Mouse (Mus musculus) kidney, embryonic 15.5 days (tissue): ENCODE measurements at regions not wholly inside any gene's neighbourhood (a gene's known extent, or its start where the extent isn't known, plus 50 kb on each side); places are given as distances from the start of the nearest gene placed in this dataset.

Source experiments
- ATAC-seq: fragments of 200-750 bp; cut with Nextera tagmentation; replicated peaks from 2 replicates; pipeline ENCODE4 v1.8.0; 2017; ENCODE audit warnings: moderate TSS enrichment; ENCODE audit not compliant: low FRiP score
- H3K27ac ChIP-seq: fragments of 300-500 bp; sonication (generic); 2 replicates; pipeline ENCODE4 v1.5.1; 2015; ENCODE audit warnings: mild to moderate bottlenecking, inconsistent platforms
- H3K27me3 ChIP-seq: fragments of 300-500 bp; sonication (generic); 2 replicates; pipeline ENCODE4 v1.6.1; 2015; ENCODE audit warnings: inconsistent platforms
- H3K36me3 ChIP-seq: fragments of 300-500 bp; sonication (generic); 2 replicates; pipeline ENCODE4 v1.6.1; 2015; ENCODE audit warnings: inconsistent platforms
- H3K4me1 ChIP-seq: fragments of 300-500 bp; sonication (generic); 2 replicates; pipeline ENCODE4 v1.6.1; 2015; ENCODE audit warnings: inconsistent platforms
- H3K4me2 ChIP-seq: fragments of 300-500 bp; sonication (generic); 2 replicates; pipeline ENCODE4 v1.6.1; 2015; ENCODE audit warnings: moderate library complexity, mild to moderate bottlenecking, inconsistent platforms
- H3K4me3 ChIP-seq: fragments of 300-500 bp; sonication (generic); replicated peaks from 2 replicates; pipeline ENCODE4 v1.5.1; 2015; ENCODE audit warnings: mild to moderate bottlenecking, inconsistent platforms
- H3K9ac ChIP-seq: fragments of 300-500 bp; sonication (generic); 2 replicates; pipeline ENCODE4 v1.6.1; 2015; ENCODE audit warnings: mild to moderate bottlenecking, inconsistent platforms
- H3K9me3 ChIP-seq: fragments of 300-500 bp; sonication (generic); replicated peaks from 2 replicates; pipeline ENCODE4 v1.6.1; 2016; ENCODE audit warnings: inconsistent platforms
- WGBS: fragments of 180-500 bp; shearing (Covaris S2); methylation state at CpG from one replicate; pipeline ENCODE4 v1.1.7; 2015; ENCODE audit warnings: mixed read lengths; 5-methylcytosine and 5-hydroxymethylcytosine counted together

DNA sequence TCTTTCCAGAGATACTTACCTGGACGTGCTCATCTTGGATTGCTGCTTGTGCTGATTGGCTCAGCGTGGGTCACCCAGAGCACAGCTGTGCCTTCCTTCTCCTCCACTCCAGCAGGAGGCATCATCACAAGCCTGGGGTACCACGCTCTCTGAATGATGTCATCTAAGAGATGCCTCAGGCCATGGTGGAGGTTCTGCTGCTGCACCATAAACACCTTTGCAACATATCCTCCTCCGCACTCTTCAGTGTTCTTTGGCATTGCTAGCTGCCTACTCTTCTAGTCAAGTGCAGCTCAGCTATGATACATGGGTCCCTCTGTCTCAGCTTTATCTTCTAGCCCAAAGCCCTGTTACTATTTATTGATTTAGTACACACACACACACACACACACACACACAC lies 110.8 kb downstream of the Emp1 start:
- Histone ChIP-seq H3K9me3 (no peaks in the 10 kb centered on the region), H3K4me2 (no peak overlapping the region), H3K4me1 (peaks cover 3% of the 10 kb centered on the region), H3K4me3 (no peak overlapping the region), H3K27ac (peak overlapping the region; percentile 19; the same call in 1 of the 2 replicates), H3K27me3 (no peaks in the 10 kb centered on the region), H3K9ac (no peak overlapping the region), H3K36me3 (no peaks in the 10 kb centered on the region)
- 90% methylated on average over 4 of the region's 4 CpGs for WGBS
- no peak for ATAC-seq

DNA sequence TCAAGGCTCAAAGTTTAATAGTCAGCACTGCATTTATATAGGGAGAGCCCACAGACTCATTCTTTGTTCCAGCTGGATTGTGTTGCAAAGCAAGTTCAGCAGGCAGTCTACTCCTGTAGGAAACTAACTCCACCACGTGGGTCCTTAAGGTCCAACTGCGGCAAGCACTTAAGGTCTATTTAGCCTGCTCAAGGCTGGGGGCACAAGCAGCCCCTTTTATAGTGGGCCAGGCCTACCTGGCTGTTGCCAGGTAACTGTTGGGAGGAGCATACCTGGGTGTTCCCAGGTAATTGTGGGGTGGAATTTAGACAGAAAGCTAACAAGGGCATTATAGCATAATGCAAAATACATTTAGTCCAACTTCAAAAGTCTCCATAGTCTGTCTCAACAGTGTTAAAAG lies 126.5 kb downstream of the Emp1 start:
- H3K4me3 ChIP-seq: no peak overlapping the region
- no peaks in the 10 kb centered on the region for H3K27me3 ChIP-seq
- no peaks in the 10 kb centered on the region for H3K36me3 ChIP-seq
- H3K27ac ChIP-seq: no peak overlapping the region
- H3K4me1 ChIP-seq: no peaks in the 10 kb centered on the region
- no peak overlapping the region for H3K4me2 ChIP-seq
- no peak for ATAC-seq
- no peaks in the 10 kb centered on the region for H3K9me3 ChIP-seq
- H3K9ac ChIP-seq: no peak overlapping the region
- 52% methylated on average over 2 of the region's 2 CpGs for WGBS

- H3K27ac ChIP-seq: no peak overlapping the region
- H3K4me2 ChIP-seq: no peak overlapping the region
- no peaks in the 10 kb centered on the region for H3K27me3 ChIP-seq
- no peaks in the 10 kb centered on the region for H3K4me1 ChIP-seq
- H3K36me3 ChIP-seq: no peaks in the 10 kb centered on the region
- H3K9ac ChIP-seq: no peak overlapping the region
- H3K9me3 ChIP-seq: no peaks in the 10 kb centered on the region
- H3K4me3 ChIP-seq: no peak overlapping the region
- ATAC-seq: no peak
- WGBS: 95% methylated on average over 1 of the region's 1 CpGs
These were observed 131.6 kb downstream of the Emp1 start for GRCm38 (mm10) chr6:135493983-135494382.

DNA sequence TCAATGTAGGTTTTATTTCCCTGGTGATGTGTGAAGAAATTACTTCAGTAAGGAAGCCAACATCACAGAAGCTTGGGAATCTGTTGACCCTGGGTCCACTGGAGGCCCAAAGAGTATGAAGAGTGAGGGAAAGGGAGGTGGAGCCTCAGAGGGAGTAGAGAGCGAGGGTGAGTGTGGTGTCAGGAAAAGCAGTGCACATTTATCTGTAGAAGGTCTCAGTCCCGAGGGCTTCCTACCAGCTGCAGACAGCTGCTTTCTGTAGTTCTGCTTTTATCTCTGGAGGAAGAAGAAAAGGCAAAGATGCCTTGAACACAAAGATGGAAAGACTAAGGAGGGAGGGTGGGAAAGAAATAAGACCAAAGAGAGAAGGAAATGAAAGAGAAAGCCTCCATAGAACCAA lies 133.5 kb downstream of the Emp1 start:
- 66% methylated on average over 2 of the region's 2 CpGs for WGBS
- no peaks in the 10 kb centered on the region for H3K4me1 ChIP-seq

GRCm38 (mm10) chr6:135498592-135498991 lies 136.2 kb downstream of the Emp1 start:
- no peak overlapping the region for H3K4me2 ChIP-seq
- no peaks in the 10 kb centered on the region for H3K27me3 ChIP-seq
- no peak overlapping the region for H3K4me3 ChIP-seq
- no peaks in the 10 kb centered on the region for H3K9me3 ChIP-seq
- H3K4me1 ChIP-seq: no peaks in the 10 kb centered on the region
- 89% methylated on average over 6 of the region's 6 CpGs for WGBS
- no peak overlapping the region for H3K9ac ChIP-seq
- no peak overlapping the region for H3K27ac ChIP-seq
- ATAC-seq: no peak
- no peaks in the 10 kb centered on the region for H3K36me3 ChIP-seq

More for the DNA sequence above, 133.5 kb downstream of the Emp1 start:
- Histone ChIP-seq H3K9me3 (no peaks in the 10 kb centered on the region), H3K27ac (no peak overlapping the region), H3K4me2 (no peak overlapping the region), H3K27me3 (no peaks in the 10 kb centered on the region), H3K36me3 (no peaks in the 10 kb centered on the region), H3K9ac (no peak overlapping the region), H3K4me3 (no peak overlapping the region)
- no peak for ATAC-seq

DNA sequence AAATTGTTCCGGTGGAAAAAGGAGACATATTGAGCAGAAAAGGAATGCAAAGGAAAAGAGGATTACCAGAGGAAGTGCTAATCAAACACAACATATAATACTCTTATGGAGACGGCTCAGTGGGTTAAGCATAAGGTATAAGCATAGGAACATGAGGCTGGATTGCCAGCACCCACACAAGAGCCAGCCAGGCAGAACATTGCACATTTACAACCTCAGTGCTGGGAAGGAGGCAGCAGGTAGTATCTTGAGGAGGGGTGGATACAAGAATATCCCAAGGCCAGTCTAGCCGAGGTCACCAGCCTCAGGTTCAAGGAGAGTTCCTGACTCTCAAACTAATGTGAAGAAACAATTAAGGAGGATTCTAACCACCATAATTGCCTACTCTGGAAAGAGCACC lies 138.0 kb downstream of the Emp1 start:
- Histone ChIP-seq H3K27ac (no peak overlapping the region), H3K36me3 (no peaks in the 10 kb centered on the region), H3K9me3 (no peaks in the 10 kb centered on the region), H3K27me3 (no peaks in the 10 kb centered on the region), H3K4me1 (no peaks in the 10 kb centered on the region), H3K4me3 (no peak overlapping the region), H3K9ac (no peak overlapping the region), H3K4me2 (no peak overlapping the region)
- 60% methylated on average over 3 of the region's 3 CpGs for WGBS
- ATAC-seq: no peak

DNA sequence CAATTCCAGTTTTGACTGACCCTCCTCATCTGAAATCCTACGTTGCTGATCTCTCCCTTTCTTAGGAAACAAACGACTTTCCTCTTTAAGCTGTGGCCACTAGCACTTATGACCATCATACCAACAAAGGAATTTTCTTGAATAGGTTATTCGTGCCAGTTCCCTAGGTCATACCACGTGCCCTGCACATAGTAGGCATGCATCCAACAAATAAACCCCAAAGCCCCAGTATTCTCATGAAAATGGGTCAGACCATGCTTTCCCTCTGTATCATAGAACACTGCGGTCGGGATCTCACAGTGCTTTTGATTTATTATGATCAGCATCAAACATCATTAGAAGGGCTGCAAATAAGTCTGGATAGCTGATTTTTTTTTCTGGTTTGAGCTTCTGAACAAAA lies 139.4 kb downstream of the Emp1 start:
- Histone ChIP-seq H3K36me3 (no peaks in the 10 kb centered on the region), H3K9ac (no peak overlapping the region), H3K27me3 (no peaks in the 10 kb centered on the region), H3K9me3 (no peaks in the 10 kb centered on the region), H3K4me1 (no peaks in the 10 kb centered on the region), H3K27ac (no peak overlapping the region), H3K4me3 (no peak overlapping the region), H3K4me2 (no peak overlapping the region)
- no peak for ATAC-seq
- 78% methylated on average over 6 of the region's 6 CpGs for WGBS

DNA sequence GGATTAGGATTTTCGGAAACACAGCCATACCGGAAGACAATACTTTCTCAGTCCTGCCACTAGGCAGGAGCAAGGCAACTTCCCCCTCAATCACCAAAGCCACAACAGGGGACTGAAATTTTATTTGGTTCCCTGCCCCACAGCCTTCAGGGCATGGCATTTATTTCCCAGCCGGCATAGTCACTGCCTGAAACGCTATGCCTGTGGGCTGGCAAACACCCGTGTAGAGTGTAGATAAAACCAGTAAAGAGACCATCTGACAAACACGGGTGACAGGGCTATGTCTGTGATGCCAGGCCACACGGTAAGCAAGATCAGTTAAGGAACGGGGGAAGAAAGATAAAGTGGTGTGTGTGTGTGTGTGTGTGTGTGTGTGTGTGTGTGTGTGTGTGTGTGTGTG lies 140.1 kb downstream of the Emp1 start:
- Histone ChIP-seq H3K4me1 (no peaks in the 10 kb centered on the region), H3K4me3 (no peak overlapping the region), H3K9ac (no peak overlapping the region), H3K4me2 (no peak overlapping the region), H3K27me3 (no peaks in the 10 kb centered on the region), H3K27ac (no peak overlapping the region), H3K9me3 (no peaks in the 10 kb centered on the region), H3K36me3 (no peaks in the 10 kb centered on the region)
- ATAC-seq: no peak
- 68% methylated on average over 8 of the region's 8 CpGs for whole genome bisulfite sequencing

DNA sequence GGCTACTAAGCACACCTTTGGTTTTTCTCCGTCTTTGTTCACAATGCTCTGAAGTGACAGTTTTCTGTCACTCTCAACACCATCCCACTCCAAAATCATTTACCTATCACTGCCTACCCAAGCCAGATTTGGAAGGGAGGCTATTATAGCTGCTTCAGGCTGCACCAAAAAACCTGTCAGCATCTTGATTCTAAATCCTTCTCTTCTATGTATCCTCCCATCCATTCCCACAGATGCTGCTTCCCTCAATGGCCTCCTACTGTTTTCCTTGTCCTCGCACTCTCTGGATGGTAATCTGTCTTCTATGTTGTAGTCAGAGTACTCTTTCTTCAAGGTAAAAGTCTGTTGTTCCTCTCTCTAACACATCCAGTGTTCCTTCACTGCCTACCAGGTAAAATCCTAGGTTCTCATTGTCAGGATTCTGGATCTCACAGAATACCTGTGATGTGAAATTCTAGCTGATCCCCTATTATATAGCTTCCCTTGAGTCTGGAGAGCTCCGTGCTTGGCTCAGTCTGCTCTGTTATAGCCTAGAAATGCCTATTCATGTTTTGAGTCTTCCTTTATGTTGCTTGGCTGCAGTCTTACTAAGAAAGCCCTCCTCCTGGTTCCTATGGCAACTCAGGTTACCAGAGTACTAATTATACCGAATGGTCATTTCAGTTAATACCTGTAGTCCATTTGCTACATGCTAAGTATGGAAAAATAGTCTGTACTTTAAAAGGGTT lies 156.5 kb downstream of the Emp1 start:
- H3K9ac ChIP-seq: no peak overlapping the region
- no peaks in the 10 kb centered on the region for H3K9me3 ChIP-seq
- no peak overlapping the region for H3K4me2 ChIP-seq
- H3K27me3 ChIP-seq: no peaks in the 10 kb centered on the region
- H3K4me1 ChIP-seq: no peaks in the 10 kb centered on the region
- no peak overlapping the region for H3K27ac ChIP-seq
- no peak overlapping the region for H3K4me3 ChIP-seq
- WGBS: 77% methylated on average over 4 of the region's 4 CpGs
- no peak for ATAC-seq
- H3K36me3 ChIP-seq: no peaks in the 10 kb centered on the region

DNA sequence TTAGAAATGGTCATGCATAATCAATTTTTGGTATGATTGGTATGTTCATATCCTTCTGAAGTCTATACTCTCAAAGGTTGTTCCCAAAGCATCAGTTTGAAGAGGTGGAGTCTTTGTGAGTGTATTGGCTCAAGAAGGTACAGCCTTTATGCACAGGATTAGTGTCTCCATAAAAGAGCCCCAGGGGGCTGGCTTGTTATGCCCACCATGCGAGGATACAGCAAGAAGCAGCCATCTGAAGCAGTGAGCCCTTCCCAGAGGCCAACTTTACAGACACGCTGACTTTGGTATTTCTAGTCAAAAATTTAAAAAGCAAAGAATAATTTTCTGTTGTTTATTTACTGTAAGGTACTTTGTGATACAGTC lies 157.1 kb downstream of the Emp1 start:
- H3K27ac ChIP-seq: no peak overlapping the region
- no peaks in the 10 kb centered on the region for H3K36me3 ChIP-seq
- H3K9ac ChIP-seq: no peak overlapping the region
- no peaks in the 10 kb centered on the region for H3K4me1 ChIP-seq
- no peaks in the 10 kb centered on the region for H3K9me3 ChIP-seq
- H3K4me2 ChIP-seq: no peak overlapping the region
- ATAC-seq: no peak
- H3K4me3 ChIP-seq: no peak overlapping the region
- 74% methylated on average over 2 of the region's 2 CpGs for WGBS
- no peaks in the 10 kb centered on the region for H3K27me3 ChIP-seq

- WGBS: 52% methylated on average over 2 of the region's 2 CpGs
- no peak overlapping the region for H3K4me3 ChIP-seq
- H3K27ac ChIP-seq: no peak overlapping the region
- no peaks in the 10 kb centered on the region for H3K36me3 ChIP-seq
- no peak overlapping the region for H3K4me2 ChIP-seq
- ATAC-seq: no peak
- H3K27me3 ChIP-seq: no peaks in the 10 kb centered on the region
- H3K9me3 ChIP-seq: no peaks in the 10 kb centered on the region
- H3K9ac ChIP-seq: no peak overlapping the region
- peaks cover 4% of the 10 kb centered on the region for H3K4me1 ChIP-seq
These were observed 158.5 kb downstream of the Emp1 start for GRCm38 (mm10) chr6:135520868-135521267.

DNA sequence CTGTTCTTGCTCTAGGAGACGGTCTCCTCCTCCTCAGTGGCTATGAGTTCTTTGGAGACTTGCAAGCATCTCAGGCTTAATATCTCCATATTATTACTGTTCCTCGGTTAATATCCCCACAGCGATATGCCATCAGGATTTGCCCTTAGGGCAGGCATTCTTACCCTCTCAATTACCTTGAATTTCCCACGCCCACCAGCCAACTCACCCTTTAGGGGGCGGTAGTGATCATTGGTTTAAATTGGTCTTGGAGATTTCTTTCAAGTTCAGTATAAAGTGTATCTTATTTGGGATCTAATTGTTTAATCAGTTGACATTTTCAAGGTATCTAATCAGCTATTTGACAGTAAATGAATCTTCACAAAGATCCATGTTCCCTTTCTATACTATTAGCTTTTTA lies 162.5 kb downstream of the Emp1 start:
- Histone ChIP-seq H3K9ac (no peak overlapping the region), H3K4me2 (no peak overlapping the region), H3K9me3 (no peaks in the 10 kb centered on the region), H3K4me1 (peaks cover 6% of the 10 kb centered on the region), H3K4me3 (no peak overlapping the region), H3K27me3 (no peaks in the 10 kb centered on the region), H3K27ac (no peak overlapping the region), H3K36me3 (no peaks in the 10 kb centered on the region)
- WGBS: 71% methylated on average over 5 of the region's 5 CpGs
- no peak for ATAC-seq

DNA sequence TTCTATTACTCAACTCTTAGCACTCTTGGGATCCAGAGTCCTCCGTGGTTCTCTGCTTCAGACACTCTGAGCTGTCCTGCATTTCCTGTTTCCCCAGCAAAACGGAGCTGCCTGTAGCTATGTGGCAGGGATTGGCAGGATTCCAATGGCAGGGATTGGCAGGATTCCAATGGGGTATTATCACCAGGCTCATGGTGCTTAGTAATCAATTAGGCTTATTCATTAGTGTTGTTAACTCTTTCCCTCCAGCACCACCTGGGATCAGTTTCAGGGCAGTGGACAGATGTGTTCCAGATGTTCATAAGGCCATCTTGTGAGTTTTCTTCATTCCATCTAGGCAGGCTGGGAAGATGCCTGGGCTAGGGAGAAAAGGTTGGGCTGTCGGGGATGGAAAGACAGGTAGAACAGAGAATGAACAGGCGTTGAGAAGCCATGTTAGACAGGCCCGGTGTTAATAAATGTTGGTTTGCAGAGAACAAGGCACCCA lies 163.5 kb downstream of the Emp1 start:
- Histone ChIP-seq H3K36me3 (no peaks in the 10 kb centered on the region), H3K4me1 (peaks cover 6% of the 10 kb centered on the region), H3K9ac (no peak overlapping the region), H3K27me3 (no peaks in the 10 kb centered on the region), H3K9me3 (no peaks in the 10 kb centered on the region), H3K4me2 (no peak overlapping the region), H3K4me3 (no peak overlapping the region), H3K27ac (no peak overlapping the region)
- WGBS: 57% methylated on average over 5 of the region's 5 CpGs
- peak; percentile 61 for ATAC-seq
